Mouse (Mus musculus): ENCODE data around the gene Fbxl18.
A peak's percentile ranks its signal among the peaks of the same experiment; 100 is the strongest.

The Fbxl18 gene

DNA sequence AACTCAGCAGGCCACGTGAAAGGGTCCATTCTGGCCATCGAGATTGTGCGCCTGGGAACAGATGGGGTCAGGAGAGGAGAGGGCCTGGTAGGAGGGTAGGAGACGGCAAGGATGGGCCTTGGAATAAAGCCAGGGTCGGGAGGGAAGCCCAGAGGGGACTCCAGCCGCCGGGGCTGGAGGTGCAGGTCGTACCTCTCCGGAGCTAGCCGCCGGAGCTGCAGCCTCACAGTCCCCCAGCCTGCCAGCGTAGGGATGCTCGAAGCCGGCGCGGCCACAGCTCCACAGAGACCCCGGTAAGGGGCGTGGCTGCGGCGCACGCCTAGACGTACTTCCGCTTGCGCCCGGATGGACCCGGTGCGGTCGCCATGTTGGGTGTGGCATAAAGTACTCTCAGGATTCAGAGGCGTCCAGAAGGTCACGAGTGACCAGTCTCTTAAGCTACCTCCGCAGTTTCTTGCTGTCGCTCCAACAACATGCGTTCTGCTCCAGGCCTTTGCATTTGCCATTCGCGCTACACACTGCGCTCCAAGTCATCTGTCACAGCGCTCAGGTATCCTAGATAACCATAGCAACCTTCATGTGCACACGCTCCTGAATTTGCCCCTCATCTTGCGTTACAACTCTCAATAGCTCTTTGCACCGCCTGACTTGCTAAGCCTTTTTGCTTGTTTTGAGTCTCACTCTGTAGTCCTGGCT lies at the start of gene Fbxl18:
Fbxl18 (minus strand) TSS at position 504 of the 696 bp plus-strand sequence.
- peak; percentile 91 for DNase-seq (ENCODE audit: extremely low read depth, insufficient read length, low spot score)

GRCm38 (mm10) chr5:142940393-142940792 lies 45.2 kb upstream of the Fbxl18 start:
- DNase-seq (ENCODE audit: extremely low read depth, insufficient read length, low spot score): peak; percentile 57

- DNase-seq (ENCODE audit: extremely low read depth, insufficient read length, low spot score): peak; percentile 66
Observed at GRCm38 (mm10) chr5:142937956-142938727, 42.9 kb upstream of the Fbxl18 start.

- peak; percentile 85 for DNase-seq (ENCODE audit: extremely low read depth, insufficient read length, low spot score)
Observed at GRCm38 (mm10) chr5:142936336-142936719, 41.1 kb upstream of the Fbxl18 start.

DNA sequence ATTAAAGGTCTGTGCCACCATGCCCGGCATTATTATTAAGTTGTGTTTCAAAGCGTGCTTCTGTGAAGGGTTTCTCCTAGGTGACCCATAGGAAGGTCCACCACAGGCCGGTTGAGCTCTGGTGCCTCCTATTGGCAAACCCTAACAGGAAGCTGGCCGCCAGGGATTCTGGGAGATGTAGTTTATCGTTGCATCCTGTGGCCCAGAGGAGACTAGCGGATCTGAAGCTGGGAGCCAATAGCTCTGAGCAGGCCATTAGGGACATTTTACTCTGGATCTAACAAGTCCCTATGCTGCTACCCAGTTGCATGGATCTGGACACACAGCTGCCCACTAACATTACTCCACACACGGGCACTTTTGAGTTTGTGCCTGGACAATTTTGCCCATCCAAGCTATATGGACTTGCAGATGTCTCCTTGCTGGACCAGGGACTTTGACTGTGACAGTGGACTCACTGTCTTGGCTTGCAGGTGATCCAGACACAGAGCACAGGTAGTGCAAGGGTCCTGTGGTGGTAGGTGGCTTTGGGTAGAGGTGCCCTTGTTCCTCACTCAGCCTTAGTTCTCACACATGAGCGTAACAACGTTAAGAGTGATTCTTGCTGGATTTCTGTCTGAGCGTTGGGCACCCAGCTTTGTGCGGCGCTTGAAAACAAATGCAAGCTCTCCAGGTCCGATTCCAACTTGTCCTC lies 40.6 kb upstream of the Fbxl18 start:
- peak; percentile 73 for DNase-seq (ENCODE audit: extremely low read depth, insufficient read length, low spot score)

- DNase-seq (ENCODE audit: extremely low read depth, insufficient read length, low spot score): no peak
Observed at GRCm38 (mm10) chr5:142932731-142933130, 37.5 kb upstream of the Fbxl18 start.

GRCm38 (mm10) chr5:142932084-142932685 lies 37.0 kb upstream of the Fbxl18 start:
- DNase-seq (ENCODE audit: extremely low read depth, insufficient read length, low spot score): peak; percentile 67

- no peak for DNase-seq (ENCODE audit: extremely low read depth, insufficient read length, low spot score)
Observed at GRCm38 (mm10) chr5:142931241-142931745, 36.1 kb upstream of the Fbxl18 start.

- DNase-seq (ENCODE audit: extremely low read depth, insufficient read length, low spot score): no peak
Observed at GRCm38 (mm10) chr5:142929400-142929752, 34.2 kb upstream of the Fbxl18 start.

- DNase-seq (ENCODE audit: extremely low read depth, insufficient read length, low spot score): peak; percentile 99
Observed at GRCm38 (mm10) chr5:142928749-142929399, 33.7 kb upstream of the Fbxl18 start.

- DNase-seq (ENCODE audit: extremely low read depth, insufficient read length, low spot score): no peak
Observed at GRCm38 (mm10) chr5:142927341-142927930, 32.2 kb upstream of the Fbxl18 start.

DNA sequence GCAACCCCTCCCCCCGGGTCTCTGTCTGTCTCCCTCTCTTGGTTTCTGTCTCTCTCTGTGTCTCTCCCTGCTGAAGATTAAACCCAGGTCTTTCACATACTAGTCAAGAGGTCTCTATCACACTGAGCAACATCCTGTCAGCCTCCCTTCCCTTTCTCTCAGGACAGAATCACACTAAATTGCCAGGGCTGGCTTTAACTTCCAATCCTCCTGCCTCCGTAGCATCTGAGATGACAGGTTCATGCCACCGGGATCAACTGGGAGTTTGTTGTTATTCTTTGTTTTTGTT lies 31.7 kb upstream of the Fbxl18 start:
- no peak for DNase-seq (ENCODE audit: extremely low read depth, insufficient read length, low spot score)

- no peak for DNase-seq (ENCODE audit: extremely low read depth, insufficient read length, low spot score)
Observed at GRCm38 (mm10) chr5:142926204-142926939, 31.2 kb upstream of the Fbxl18 start.

- no peak for DNase-seq (ENCODE audit: extremely low read depth, insufficient read length, low spot score)
Observed at GRCm38 (mm10) chr5:142924336-142924959, 29.2 kb upstream of the Fbxl18 start.

- no peak for DNase-seq (ENCODE audit: extremely low read depth, insufficient read length, low spot score)
Observed at GRCm38 (mm10) chr5:142923781-142924180, 28.6 kb upstream of the Fbxl18 start.

DNA sequence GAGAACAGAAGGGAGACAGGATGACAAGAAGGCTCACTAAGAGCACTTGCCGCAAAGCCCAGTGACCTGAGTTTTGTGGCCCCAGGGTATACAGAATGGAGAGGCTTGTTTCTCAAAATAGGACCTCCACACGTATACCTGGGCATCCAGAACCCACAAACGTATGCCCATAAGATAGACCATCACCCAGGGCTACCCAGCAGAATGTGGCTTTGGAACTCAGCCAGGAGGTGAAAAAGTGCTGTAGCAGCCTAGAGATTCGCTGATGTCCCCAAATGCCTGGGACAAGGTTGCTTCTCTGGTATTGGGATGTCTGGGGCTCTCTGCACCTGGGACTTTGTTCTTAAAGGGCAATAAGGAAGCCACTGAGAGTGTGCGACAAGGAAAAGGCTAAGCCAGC lies 27.0 kb upstream of the Fbxl18 start:
- DNase-seq (ENCODE audit: extremely low read depth, insufficient read length, low spot score): no peak

DNA sequence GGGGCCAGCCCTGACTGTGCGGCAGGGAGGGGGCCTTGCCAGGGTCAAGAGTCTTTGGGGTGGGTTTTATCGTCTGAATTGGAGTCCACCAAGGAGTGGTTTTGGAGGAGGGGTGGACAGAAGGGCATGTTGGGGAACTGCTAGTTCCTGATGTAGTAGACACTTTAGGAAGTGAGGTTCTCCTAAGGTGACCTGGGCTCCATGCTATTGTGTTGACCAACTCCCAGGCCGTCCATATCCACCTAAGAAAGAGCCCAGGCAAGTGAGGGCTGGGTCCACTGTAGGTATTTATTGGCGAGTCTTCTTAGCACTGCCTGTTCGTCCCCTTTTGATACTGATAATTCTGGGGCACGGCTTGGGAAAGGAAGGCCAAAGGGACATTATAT lies 25.8 kb upstream of the Fbxl18 start:
- DNase-seq (ENCODE audit: extremely low read depth, insufficient read length, low spot score): no peak

- DNase-seq (ENCODE audit: extremely low read depth, insufficient read length, low spot score): peak; percentile 91
Observed at GRCm38 (mm10) chr5:142920311-142921073, 25.3 kb upstream of the Fbxl18 start.

Data from 3134 (cell line).